Mouse (Mus musculus): ENCODE measurements around the gene Stum. TPM values are rescaled to one million over a fixed set of nuclear protein-coding genes. Genes with fewer than 3 reads are reported as not detected.

Gene Stum
- polyA plus RNA-seq, 2 experiments from 2014 or later = not detected

- ATAC-seq = no peak
Observed at GRCm38 (mm10) chr1:180384486-180384885, 98.8 kb downstream of the Stum start.

GRCm38 (mm10) chr1:180383884-180384283 lies 99.4 kb downstream of the Stum start:
- ATAC-seq = no peak

Other genes starting within 250 kb of the Stum start
- 100 to 1,000 TPM; 109 to 116 TPM for gene Psen2, start 220.1 kb downstream of the Stum start, polyA plus RNA-seq (2017; shearing (Covaris generic))
- gene Itpkb, start 153.0 kb downstream of the Stum start, polyA plus RNA-seq (2017; shearing (Covaris generic)) = 10 to 100 TPM; 29.8 to 38.2 TPM
- gene Parp1, start 85.4 kb upstream of the Stum start, polyA plus RNA-seq (2017; shearing (Covaris generic)) = 10 to 100 TPM; 41.4 to 43.1 TPM
- gene Lin9, start 157.6 kb upstream of the Stum start, polyA plus RNA-seq (2017; shearing (Covaris generic)) = 10 to 100 TPM; 16.7 to 18.7 TPM
- not detected for gene Mixl1, start 213.5 kb upstream of the Stum start, polyA plus RNA-seq (2017; shearing (Covaris generic))
- gene Acbd3, start 242.5 kb upstream of the Stum start, polyA plus RNA-seq (2017; shearing (Covaris generic)) = 10 to 100 TPM; 11.5 to 11.9 TPM